Mouse (Mus musculus) forebrain, postnatal 0 days (tissue): ENCODE measurements around the gene Tenm4. TPM values are rescaled to one million over a fixed set of nuclear protein-coding genes. Genes with fewer than 3 reads are reported as not detected.

Experiments
- ATAC-seq: fragments of 200-750 bp; cut with Nextera tagmentation; 2 replicates; pipeline ENCODE4 v1.8.0; 2017; ENCODE audit warnings: mild to moderate bottlenecking, moderate library complexity
- DNase-seq: peaks from one replicate; pipeline ENCODE4 v3.0.0-alpha.2; 2015
- H3K27ac ChIP-seq: fragments of 300-500 bp; sonication (generic); 2 replicates; pipeline ENCODE4 v1.5.1; 2014; ENCODE audit warnings: low read depth, mild to moderate bottlenecking, antibody characterized with exemption, low read length, moderate library complexity, mixed read lengths
- H3K27me3 ChIP-seq: fragments of 300-500 bp; sonication (generic); 2 replicates; pipeline ENCODE4 v1.6.1; 2014; ENCODE audit warnings: mild to moderate bottlenecking, low read length, mixed read lengths; ENCODE audit not compliant: insufficient read depth
- H3K36me3 ChIP-seq: fragments of 300-500 bp; sonication (generic); 2 replicates; pipeline ENCODE4 v1.6.1; 2014; ENCODE audit warnings: mild to moderate bottlenecking, moderate library complexity; ENCODE audit not compliant: insufficient read depth
- H3K4me1 ChIP-seq: fragments of 300-500 bp; sonication (generic); 2 replicates; pipeline ENCODE4 v1.6.1; 2014; ENCODE audit warnings: antibody characterized with exemption; ENCODE audit not compliant: insufficient read depth
- H3K4me2 ChIP-seq: fragments of 300-500 bp; sonication (generic); 2 replicates; pipeline ENCODE4 v1.6.1; 2014; ENCODE audit warnings: low read depth, mild to moderate bottlenecking, moderate library complexity
- H3K4me3 ChIP-seq: fragments of 300-500 bp; sonication (generic); 2 replicates; pipeline ENCODE4 v1.5.1; 2014; ENCODE audit warnings: low read depth, low read length, mixed read lengths
- H3K9ac ChIP-seq: fragments of 300-500 bp; sonication (generic); 2 replicates; pipeline ENCODE4 v1.6.1; 2014; ENCODE audit warnings: mild to moderate bottlenecking
- H3K9me3 ChIP-seq: fragments of 300-500 bp; sonication (generic); 2 replicates; pipeline ENCODE4 v1.6.1; 2016; ENCODE audit warnings: low read length
- CTCF ChIP-seq: sonication (generic); IDR thresholded peaks from 2 replicates; pipeline ENCODE4 v1.5.1; 2016; ENCODE audit warnings: antibody characterized with exemption, control low read depth, low read depth
- WGBS: fragments of 180-500 bp; shearing (Covaris S2); extraction: QIAGEN DNeasy Blood & Tissue Kit; methylation state at CpG from one replicate; pipeline ENCODE4 v1.1.7; 2014; 5-methylcytosine and 5-hydroxymethylcytosine counted together
- polyA plus RNA-seq: library from polyadenylated mRNA; unstranded; fragments of >200 nt; fragmentation: Nextera tagmentation; extraction: Ambion mirVana; gene quantifications from 2 replicates; pipeline ENCODE4 v1.2.1, GENCODE M21; 2015
- total RNA-seq: library from RNA; depleted of rRNA; stranded (reverse); fragments of >200 nt; gene quantifications from 2 replicates; pipeline ENCODE4 v1.2.3, GENCODE M21; 2014

Gene Tenm4
- total and polyA plus RNA-seq, 2 experiments from 2014 or later: 50.6 to 69.5 TPM

- TF ChIP-seq CTCF: no peak
- no peak for DNase-seq
- Histone ChIP-seq H3K4me2 (no peak overlapping the region), H3K4me3 (no peak overlapping the region), H3K36me3 (peaks cover 12% of the 10 kb centered on the region; the same call in 1 of the 2 replicates), H3K9ac (no peak overlapping the region), H3K4me1 (peaks cover 9% of the 10 kb centered on the region; the same call in 1 of the 2 replicates), H3K27ac (0 out of 2 replicates have a peak overlapping the region, but pooled peaks have one; percentile 10), H3K27me3 (no peaks in the 10 kb centered on the region), H3K9me3 (no peaks in the 10 kb centered on the region)
- WGBS: 67% methylated on average over 4 of the region's 4 CpGs
- ATAC-seq: no peak
Observed at GRCm38 (mm10) chr7:96788135-96788534, 617.1 kb downstream of the Tenm4 start.

DNA sequence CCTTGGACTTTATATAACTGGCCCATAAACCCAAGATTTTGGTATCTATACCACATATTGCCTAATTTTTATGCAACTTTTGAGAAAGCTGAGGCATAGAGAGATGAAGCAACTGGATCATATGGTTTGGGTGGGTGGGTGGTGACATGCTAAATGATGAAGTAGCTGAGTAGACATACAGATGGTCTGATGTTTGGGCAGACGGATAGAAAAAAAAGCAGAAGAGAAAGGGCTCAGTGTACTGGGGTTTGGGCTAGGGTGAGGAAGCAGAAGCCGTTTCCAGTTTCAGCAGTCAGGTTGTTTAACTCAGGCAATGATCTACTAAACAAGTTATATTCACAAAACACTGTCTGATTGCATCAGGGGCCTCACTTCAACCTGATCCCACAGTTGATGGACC is 619.3 kb downstream of the Tenm4 start:
- Histone ChIP-seq H3K27ac (no peak overlapping the region), H3K4me3 (no peak overlapping the region), H3K4me1 (0 out of 2 replicates have a peak, but pooled peaks cover 6% of the 10 kb centered on the region), H3K36me3 (peaks cover 12% of the 10 kb centered on the region; the same call in 1 of the 2 replicates), H3K4me2 (no peak overlapping the region), H3K27me3 (no peaks in the 10 kb centered on the region), H3K9ac (no peak overlapping the region), H3K9me3 (no peaks in the 10 kb centered on the region)
- WGBS: 70% methylated on average over 2 of the region's 2 CpGs
- TF ChIP-seq CTCF: no peak
- DNase-seq (no peak), ATAC-seq (no peak)

- no peaks in the 10 kb centered on the region for H3K27me3 ChIP-seq
- no peaks in the 10 kb centered on the region for H3K9me3 ChIP-seq
- H3K4me2 ChIP-seq: no peak overlapping the region
- H3K9ac ChIP-seq: no peak overlapping the region
- peaks cover 12% of the 10 kb centered on the region; the same call in 1 of the 2 replicates for H3K36me3 ChIP-seq
- DNase-seq (no peak), ATAC-seq (no peak)
- WGBS: 69% methylated on average over 8 of the region's 8 CpGs
- TF ChIP-seq CTCF: no peak
- H3K4me3 ChIP-seq: no peak overlapping the region
- H3K4me1 ChIP-seq: peaks cover 6% of the 10 kb centered on the region; the same call in 1 of the 2 replicates
- no peak overlapping the region for H3K27ac ChIP-seq
Observed at GRCm38 (mm10) chr7:96792456-96793229, 621.6 kb downstream of the Tenm4 start.

DNA sequence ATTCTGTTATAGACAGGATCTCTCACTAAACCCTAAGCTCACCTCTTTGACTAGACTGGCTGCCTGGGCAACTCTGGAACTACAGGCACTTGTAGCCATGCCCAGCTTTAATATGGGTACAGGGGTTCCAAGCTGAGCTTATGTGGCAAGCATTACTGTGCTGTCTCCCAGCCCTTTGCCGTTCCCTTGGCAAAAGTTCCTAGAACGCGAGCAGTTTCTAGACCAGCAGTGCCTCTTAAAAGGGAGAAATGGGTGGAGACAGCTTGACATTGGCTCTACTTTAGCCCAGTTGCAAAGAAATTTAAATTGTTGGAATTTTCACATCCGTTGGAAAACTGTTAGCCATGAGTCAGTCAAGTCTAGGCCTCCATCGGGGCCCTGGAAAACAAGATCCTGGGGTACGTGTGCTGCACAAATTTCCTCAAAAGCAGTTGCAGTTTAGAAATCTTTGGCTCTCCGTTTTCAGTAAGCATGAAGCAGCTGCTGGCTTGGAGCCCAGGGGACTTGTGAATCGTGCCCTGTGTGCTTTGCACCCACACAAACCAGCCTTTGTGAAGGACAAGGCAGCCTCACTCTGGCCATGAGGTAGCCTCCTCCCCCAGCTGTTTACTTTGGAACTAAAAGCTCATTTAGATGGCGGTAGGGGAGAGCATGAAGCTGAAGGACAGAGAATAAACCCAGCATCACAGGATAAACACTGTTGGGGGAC is 625.1 kb downstream of the Tenm4 start:
- TF ChIP-seq CTCF: no peak
- Histone ChIP-seq H3K4me2 (no peak overlapping the region), H3K9me3 (no peaks in the 10 kb centered on the region), H3K4me3 (no peak overlapping the region), H3K36me3 (no peaks in the 10 kb centered on the region), H3K27me3 (no peaks in the 10 kb centered on the region), H3K9ac (no peak overlapping the region), H3K4me1 (peaks cover 11% of the 10 kb centered on the region), H3K27ac (peak overlapping the region; percentile 76)
- 16% methylated on average over 9 of the region's 9 CpGs for WGBS
- ATAC-seq: peak; percentile 84
- DNase-seq: peak; percentile 87

DNA sequence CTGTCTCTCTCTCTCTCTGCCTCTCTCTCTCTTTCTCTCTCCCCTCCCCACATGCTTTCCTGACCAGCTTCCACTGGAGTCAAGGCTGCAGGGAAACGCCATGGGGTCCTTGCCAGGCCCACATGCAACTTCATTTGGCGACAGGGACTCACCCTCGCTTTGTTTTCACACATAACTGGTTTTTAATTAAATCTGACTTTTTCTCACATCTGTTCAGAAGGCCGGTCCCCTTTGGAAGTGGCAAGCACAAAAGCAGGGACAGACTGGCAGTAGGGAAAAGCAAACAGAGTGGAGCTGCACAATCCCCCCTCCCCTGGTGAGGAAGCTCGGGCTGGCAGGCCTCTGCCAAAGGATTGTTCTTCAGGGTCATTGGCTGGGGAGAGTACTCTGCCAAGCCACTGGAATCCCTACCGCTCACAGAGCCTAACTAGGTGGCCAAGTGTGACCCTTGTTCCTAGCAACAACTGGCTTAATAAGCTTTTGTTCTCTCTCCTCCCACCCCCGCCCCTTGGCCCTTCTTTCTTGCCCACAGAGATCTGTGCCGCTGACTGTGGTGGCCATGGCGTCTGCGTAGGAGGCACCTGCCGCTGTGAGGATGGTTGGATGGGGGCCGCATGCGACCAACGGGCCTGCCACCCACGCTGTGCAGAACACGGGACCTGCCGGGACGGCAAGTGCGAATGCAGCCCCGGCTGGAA is 625.9 kb downstream of the Tenm4 start:
- ATAC-seq (peak; percentile 79), DNase-seq (peak; percentile 64)
- 13% methylated on average over 20 of the region's 20 CpGs for WGBS
- Histone ChIP-seq H3K36me3 (no peaks in the 10 kb centered on the region), H3K4me3 (no peak overlapping the region), H3K4me2 (peak overlapping the region; percentile 21; the same call in 1 of the 2 replicates), H3K4me1 (peaks cover 11% of the 10 kb centered on the region), H3K27me3 (no peaks in the 10 kb centered on the region), H3K9me3 (no peaks in the 10 kb centered on the region), H3K27ac (peak overlapping the region; percentile 76), H3K9ac (no peak overlapping the region)
- TF ChIP-seq CTCF: no peak

GRCm38 (mm10) chr7:96797716-96798332 is 626.8 kb downstream of the Tenm4 start:
- Histone ChIP-seq H3K9ac (no peak overlapping the region), H3K27me3 (no peaks in the 10 kb centered on the region), H3K4me2 (no peak overlapping the region), H3K9me3 (no peaks in the 10 kb centered on the region), H3K36me3 (no peaks in the 10 kb centered on the region), H3K4me1 (peaks cover 11% of the 10 kb centered on the region), H3K4me3 (no peak overlapping the region), H3K27ac (peak overlapping the region; percentile 76)
- DNase-seq (peak; percentile 70), ATAC-seq (no peak; the same call in 1 of the 2 replicates)
- 33% methylated on average over 13 of the region's 13 CpGs for WGBS
- no peak for TF ChIP-seq CTCF
